Mouse (Mus musculus): ENCODE results near the gene Oasl2.

- TF ChIP-seq CTCF (IDR thresholded peaks at IDR 0.05; ENCODE audit: low read depth, low read length) (no peak), GATA1 (IDR thresholded peaks at IDR 0.05; ENCODE audit: borderline replicate concordance, low read length) (no peak)
These were observed 9.9 kb upstream of the Oasl2 start for GRCm38 (mm10) chr5:114886801-114887200.
